Mouse (Mus musculus) embryonic stem cell, embryonic (primary cell): ENCODE data around the gene Adal.
"Not testable (repeated sequence)": the region's sequence is repeated elsewhere in the genome, so short reads cannot be mapped to it uniquely, and the experiment has no call there.

Experiments
- CTCF ChIA-PET, 4 experiments: fragments of 300-600 bp in 2 of 4; fragments of 350-600 bp in 2 of 4; sonication (Branson Sonifier 250); formaldehyde crosslinking; loops; one replicate each; lab custom pipeline; 2022; ENCODE audit warnings: inconsistent platforms in 2 of 4; lab: Charles Lee
- POLR2A ChIA-PET, 4 experiments: fragments of 300-600 bp in 2 of 4; fragments of 350-600 bp in 2 of 4; sonication (Branson Sonifier 250); formaldehyde crosslinking; loops; one replicate each; lab custom pipeline; 2022; ENCODE audit warnings: antibody characterized with exemption in 4 of 4, inconsistent platforms in 1 of 4; lab: Charles Lee

The Adal gene

GRCm38 (mm10) chr2:121140018-121140882 is at the start of gene Adal, which contains the start of gene Lcmt2:
Gene Adal, plus strand, starts transcription at chr2:121140428.
Gene Lcmt2, minus strand, starts transcription at chr2:121140653.
- CTCF ChIA-PET, result interaction anchor here in 2 of 4 experiments (0.6 to 1.2 kb wide), 9 partner anchors 31 to 786 kb away, joined by 3 to 10 read pairs (median 4); partner anchors contain the start of genes Serf2 (in 1 of the 2), Tubgcp4 (in 1 of the 2) and Zscan29 (in 1 of the 2)
- POLR2A ChIA-PET, result interaction anchor here (0.5 to 3.0 kb wide), 159 partner anchors 9 to 1379 kb away, joined by 3 to 45 read pairs (median 4); partner anchors contain the start of genes Catsper2 (in 3 of the 4), Pdia3 (in 3 of the 4), Serf2 (in 3 of the 4) and Tubgcp4 (in 3 of the 4)

- ChIA-PET POLR2A (interaction anchor here in 1 of 4 experiments (0.5 to 0.7 kb wide), 2 partner anchors 33 to 36 kb away, joined by 3 read pairs; no protein-coding TSS in a partner anchor), CTCF (interaction anchor here (0.5 to 1.5 kb wide), 32 partner anchors 8 to 875 kb away, joined by 3 to 29 read pairs (median 4); partner anchors contain the start of gene Tgm5 (in 1 of the 4))
Measured at GRCm38 (mm10) chr2:121102051-121102450, 38.2 kb upstream of the Adal start.

GRCm38 (mm10) chr2:121105940-121106339 is 34.3 kb upstream of the Adal start:
- ChIA-PET POLR2A (interaction anchor here in 1 of 4 experiments (0.7 kb wide), 1 partner anchor 372 kb away, joined by 9 read pairs; no protein-coding TSS in a partner anchor), CTCF (no interaction called here)

- ChIA-PET POLR2A (interaction anchor here in 1 of 4 experiments (1.0 to 2.3 kb wide), 3 partner anchors 30 to 143 kb away, joined by 3 to 8 read pairs (median 4); partner anchors contain the start of genes Adal and Lcmt2), CTCF (interaction anchor here in 2 of 4 experiments (0.6 to 1.7 kb wide), 3 partner anchors 8 to 80 kb away, joined by 3 to 4 read pairs (median 3); no protein-coding TSS in a partner anchor)
Measured at GRCm38 (mm10) chr2:121109695-121110094, 30.5 kb upstream of the Adal start, which contains the start of gene Tgm7. Gene Tgm7, minus strand, starts transcription at chr2:121109795.

- ChIA-PET CTCF (interaction anchor here in 1 of 4 experiments (1.1 kb wide), 1 partner anchor 13 kb away, joined by 4 read pairs; no protein-coding TSS in a partner anchor), POLR2A (interaction anchor here in 2 of 4 experiments (1.2 kb wide), 2 partner anchors 24 to 25 kb away, joined by 3 to 7 read pairs; partner anchors contain the start of genes Adal (in 2 of the 2) and Lcmt2 (in 1 of the 2))
Measured at GRCm38 (mm10) chr2:121115418-121115817, 24.8 kb upstream of the Adal start.

- POLR2A ChIA-PET, result interaction anchor here in 1 of 4 experiments (1.1 kb wide), 1 partner anchor 21 kb away, joined by 7 read pairs; the partner anchor contains the start of genes Adal and Lcmt2
- CTCF ChIA-PET, result no interaction called here
Measured at GRCm38 (mm10) chr2:121119260-121119659, 21.0 kb upstream of the Adal start.

GRCm38 (mm10) chr2:121126302-121126701 is 13.9 kb upstream of the Adal start:
- POLR2A ChIA-PET, CTCF ChIA-PET: not testable (repeated sequence)

GRCm38 (mm10) chr2:121127536-121127935 is 12.7 kb upstream of the Adal start:
- ChIA-PET POLR2A (interaction anchor here in 2 of 4 experiments (0.8 to 2.0 kb wide), 3 partner anchors 12 to 13 kb away, joined by 3 to 14 read pairs (median 4); partner anchors contain the start of genes Adal (in 2 of the 2) and Lcmt2 (in 2 of the 2)), CTCF (interaction anchor here in 1 of 4 experiments (1.1 kb wide), 1 partner anchor 10 kb away, joined by 3 read pairs; no protein-coding TSS in a partner anchor)

- ChIA-PET POLR2A (interaction anchor here in 2 of 4 experiments (0.6 to 2.0 kb wide), 4 partner anchors 10 to 20 kb away, joined by 3 to 14 read pairs (median 6); partner anchors contain the start of genes Adal (in 2 of the 2) and Lcmt2 (in 2 of the 2)), CTCF (no interaction called here)
Measured at GRCm38 (mm10) chr2:121128865-121129620, 11.2 kb upstream of the Adal start.

GRCm38 (mm10) chr2:121132822-121133221 is 7.4 kb upstream of the Adal start:
- ChIA-PET CTCF (interaction anchor here in 1 of 4 experiments (0.7 kb wide), 1 partner anchor 56 kb away, joined by 7 read pairs; no protein-coding TSS in a partner anchor), POLR2A (interaction anchor here in 1 of 4 experiments (0.7 kb wide), 1 partner anchor 1655 kb away, joined by 4 read pairs; no protein-coding TSS in a partner anchor)

GRCm38 (mm10) chr2:121137371-121137770 is 2.9 kb upstream of the Adal start:
- POLR2A ChIA-PET, result interaction anchor here in 2 of 4 experiments (0.6 to 2.1 kb wide), 8 partner anchors 15 to 1089 kb away, joined by 3 to 7 read pairs (median 4); partner anchors contain the start of genes Catsper2 (in 1 of the 2), Pdia3 (in 1 of the 2), Serf2 (in 1 of the 2) and Tubgcp4 (in 1 of the 2)
- CTCF ChIA-PET, result interaction anchor here in 2 of 4 experiments (0.5 to 1.6 kb wide), 3 partner anchors 10 to 604 kb away, joined by 3 to 7 read pairs (median 3); no protein-coding TSS in a partner anchor

GRCm38 (mm10) chr2:121139266-121140017 is 786 bp upstream of the Adal start:
- POLR2A ChIA-PET, result interaction anchor here in 3 of 4 experiments (0.5 to 3.0 kb wide), 78 partner anchors 8 to 985 kb away, joined by 3 to 45 read pairs (median 5); partner anchors contain the start of genes Tubgcp4 (in 3 of the 3), Zscan29 (in 3 of the 3), Catsper2 (in 2 of the 3) and Ccndbp1 (in 2 of the 3)
- CTCF ChIA-PET, result interaction anchor here in 1 of 4 experiments (1.0 kb wide), 1 partner anchor 32 kb away, joined by 4 read pairs; the partner anchor contains the start of genes Tubgcp4 and Zscan29

- POLR2A ChIA-PET, result interaction anchor here in 3 of 4 experiments (0.5 to 3.0 kb wide), 86 partner anchors 9 to 1090 kb away, joined by 3 to 45 read pairs (median 4); partner anchors contain the start of genes Catsper2 (in 3 of the 3), Pdia3 (in 3 of the 3), Ccndbp1 (in 2 of the 3) and Tubgcp4 (in 2 of the 3)
- CTCF ChIA-PET, result interaction anchor here in 3 of 4 experiments (0.6 to 1.2 kb wide), 7 partner anchors 53 to 1385 kb away, joined by 3 to 8 read pairs (median 5); partner anchors contain the start of gene Serf2 (in 1 of the 3)
Measured at GRCm38 (mm10) chr2:121141216-121142035, 1.2 kb downstream of the Adal start.

GRCm38 (mm10) chr2:121142415-121142814 is 2.2 kb downstream of the Adal start:
- ChIA-PET CTCF (interaction anchor here in 2 of 4 experiments (0.6 to 0.7 kb wide), 2 partner anchors 54 to 1386 kb away, joined by 3 to 6 read pairs; no protein-coding TSS in a partner anchor), POLR2A (interaction anchor here in 2 of 4 experiments (0.7 to 1.7 kb wide), 3 partner anchors 10 to 24 kb away, joined by 3 to 4 read pairs (median 3); no protein-coding TSS in a partner anchor)

- CTCF ChIA-PET, result no interaction called here
Measured at GRCm38 (mm10) chr2:121149679-121150078, 9.5 kb downstream of the Adal start.

More at GRCm38 (mm10) chr2:121149679-121150078, 9.5 kb downstream of the Adal start:
- POLR2A ChIA-PET, result interaction anchor here in 2 of 4 experiments (1.0 to 2.3 kb wide), 5 partner anchors 9 to 18 kb away, joined by 3 to 15 read pairs (median 5); partner anchors contain the start of genes Adal (in 2 of the 2) and Lcmt2 (in 2 of the 2)
